Mouse (Mus musculus): ENCODE data around the gene Rsbn1.

DNA sequence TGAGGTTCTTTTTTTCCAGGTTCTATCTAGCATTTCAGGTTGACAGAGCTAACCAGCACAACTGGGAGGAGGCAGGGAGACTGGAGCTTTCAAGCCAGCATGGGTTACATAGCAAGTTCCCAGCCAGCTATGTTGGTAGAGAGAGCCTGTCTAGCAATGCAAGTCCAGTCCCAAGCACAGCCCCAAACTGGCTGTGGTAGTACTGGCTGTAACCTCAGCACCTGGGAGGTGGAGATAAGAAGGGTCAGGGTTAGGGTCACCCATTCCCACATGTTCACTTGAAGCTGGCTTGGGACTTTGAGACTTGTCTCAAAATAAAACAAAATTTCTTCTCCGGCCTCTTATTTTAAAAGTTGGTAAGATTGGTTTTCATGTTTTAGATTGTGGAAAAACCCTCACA lies 6.2 kb downstream of the Rsbn1 start:
- TF ChIP-seq POLR2A (IDR thresholded peaks at IDR 0.05; ENCODE audit: borderline replicate concordance, control insufficient read depth, low read depth, low read length) (no peak), CTCF (IDR thresholded peaks at IDR 0.05; ENCODE audit: control insufficient read depth, insufficient read depth, low read length) (no peak)
